Mouse (Mus musculus): ENCODE data around the gene Klk1b24.
A peak's percentile ranks its signal among the peaks of the same experiment; 100 is the strongest.

DNA sequence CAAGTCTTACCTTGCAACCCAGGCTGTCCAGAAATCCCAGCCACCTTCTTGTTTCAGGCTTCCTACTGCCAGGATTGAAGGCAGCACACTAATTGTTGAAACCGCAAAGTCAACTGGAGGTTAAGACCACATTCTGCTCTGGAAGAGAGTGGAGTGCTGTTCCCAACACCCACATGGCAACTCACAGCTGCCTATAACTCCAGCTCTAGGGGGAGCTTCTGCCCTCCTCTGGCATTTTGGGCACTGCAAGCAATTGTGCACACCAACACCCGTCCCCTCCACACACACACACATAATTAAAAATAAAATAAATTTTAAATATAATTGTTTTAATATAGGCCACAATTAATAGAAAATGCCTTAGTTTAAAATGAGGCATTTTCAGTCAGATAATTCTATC is 53.1 kb downstream of the Klk1b24 start:
- TF ChIP-seq CTCF (IDR thresholded peaks at IDR 0.05; ENCODE audit: low read depth) (0 out of 2 replicates have a peak, but pooled peaks have one; percentile 12), EP300 (IDR thresholded peaks at IDR 0.05; ENCODE audit: low read depth) (no peak)

All from heart, postnatal 0 days (tissue).